Mouse (Mus musculus): Measurements from ENCODE around the gene Fmo2.

Gene Fmo2

DNA sequence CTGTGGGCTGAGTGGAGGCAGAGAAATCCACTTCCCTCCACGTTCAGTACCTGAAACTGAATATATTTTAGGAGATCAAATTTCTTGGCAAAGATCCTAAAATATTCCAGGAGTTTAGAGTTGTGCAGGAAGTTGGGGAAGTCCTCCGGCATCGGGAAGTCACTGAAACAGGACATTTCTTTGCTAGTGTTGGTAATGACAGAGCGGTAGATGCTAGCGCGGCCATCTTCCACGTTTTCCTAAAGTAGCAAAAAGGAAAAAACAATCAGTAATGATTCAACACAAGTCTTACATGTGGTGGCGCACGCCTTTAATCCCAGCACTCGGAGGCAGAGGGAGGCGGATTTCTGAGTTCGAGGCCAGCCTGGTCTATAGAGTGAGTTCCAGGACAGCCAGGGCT lies 9.9 kb downstream of the Fmo2 start:
- DNase-seq, result no peak

DNA sequence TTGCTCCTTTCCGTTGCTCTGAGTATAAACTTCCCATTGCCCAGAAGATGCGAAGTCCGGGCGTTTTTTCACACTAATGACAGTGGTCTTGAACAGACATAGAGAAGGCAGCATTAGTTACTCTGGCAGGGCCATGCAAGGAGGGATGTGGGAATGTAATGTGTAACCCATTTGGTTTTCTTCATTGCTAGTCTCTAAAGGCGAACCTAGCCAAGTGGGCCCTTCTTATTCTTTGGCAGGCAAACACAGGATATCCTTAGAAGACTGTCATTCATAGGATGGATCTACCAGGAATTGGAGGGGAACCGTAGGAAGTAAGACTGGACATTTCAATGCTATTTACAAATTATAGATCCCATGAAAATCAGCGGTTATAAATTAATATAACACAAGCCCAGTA lies 10.9 kb downstream of the Fmo2 start:
- no peak for DNase-seq

DNA sequence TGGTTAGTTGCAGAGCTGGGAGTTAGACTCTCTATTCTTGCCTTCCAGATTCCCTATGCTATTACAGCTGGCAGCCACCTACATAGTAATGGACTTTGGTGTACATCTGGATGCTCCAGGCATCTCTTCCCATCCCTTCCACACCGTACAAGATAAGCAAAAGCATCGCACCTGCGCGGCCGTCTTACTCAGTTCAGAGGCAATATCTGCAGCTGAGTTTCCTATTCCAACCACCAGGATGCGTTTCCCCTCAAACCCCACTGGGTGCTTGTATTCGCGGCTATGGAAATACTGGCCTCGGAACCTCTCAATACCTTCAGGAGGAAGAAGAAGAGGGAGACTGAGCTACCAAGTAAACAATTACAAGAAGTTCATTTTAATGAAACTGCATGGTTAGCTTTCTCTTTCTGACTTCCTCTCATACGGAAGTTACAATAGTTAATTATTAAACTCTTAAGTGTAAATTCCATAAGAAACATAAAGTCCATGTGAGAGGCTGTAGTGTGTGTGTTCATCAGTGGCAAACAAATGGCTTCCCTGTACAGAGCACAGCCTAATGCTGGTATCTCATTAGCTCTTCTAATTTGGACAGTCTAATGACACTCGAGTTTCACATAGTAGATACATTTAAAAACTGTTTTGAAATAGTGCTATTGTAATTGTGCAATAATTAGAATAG lies 12.2 kb downstream of the Fmo2 start:
- DNase-seq, result no peak

DNA sequence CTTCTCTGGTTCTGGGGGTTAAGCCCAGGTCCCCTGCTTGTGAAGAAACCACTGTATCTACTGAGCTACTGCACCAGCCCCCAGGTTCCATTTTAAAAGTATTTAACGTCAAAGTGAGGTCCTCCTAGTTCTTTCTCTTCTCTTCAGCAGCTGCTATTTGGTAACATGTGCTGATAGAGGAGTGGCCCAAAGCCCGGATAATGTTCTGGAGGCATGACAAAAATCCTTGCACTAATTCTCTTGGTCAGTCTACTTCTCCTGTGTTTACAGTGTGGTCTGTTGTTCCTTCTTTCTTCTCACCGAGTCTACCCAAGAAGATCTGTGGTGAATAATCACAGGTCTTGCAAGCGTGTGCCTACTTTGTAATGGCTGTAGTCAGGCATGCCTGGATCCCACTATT lies 15.8 kb downstream of the Fmo2 start:
- no peak for DNase-seq

DNA sequence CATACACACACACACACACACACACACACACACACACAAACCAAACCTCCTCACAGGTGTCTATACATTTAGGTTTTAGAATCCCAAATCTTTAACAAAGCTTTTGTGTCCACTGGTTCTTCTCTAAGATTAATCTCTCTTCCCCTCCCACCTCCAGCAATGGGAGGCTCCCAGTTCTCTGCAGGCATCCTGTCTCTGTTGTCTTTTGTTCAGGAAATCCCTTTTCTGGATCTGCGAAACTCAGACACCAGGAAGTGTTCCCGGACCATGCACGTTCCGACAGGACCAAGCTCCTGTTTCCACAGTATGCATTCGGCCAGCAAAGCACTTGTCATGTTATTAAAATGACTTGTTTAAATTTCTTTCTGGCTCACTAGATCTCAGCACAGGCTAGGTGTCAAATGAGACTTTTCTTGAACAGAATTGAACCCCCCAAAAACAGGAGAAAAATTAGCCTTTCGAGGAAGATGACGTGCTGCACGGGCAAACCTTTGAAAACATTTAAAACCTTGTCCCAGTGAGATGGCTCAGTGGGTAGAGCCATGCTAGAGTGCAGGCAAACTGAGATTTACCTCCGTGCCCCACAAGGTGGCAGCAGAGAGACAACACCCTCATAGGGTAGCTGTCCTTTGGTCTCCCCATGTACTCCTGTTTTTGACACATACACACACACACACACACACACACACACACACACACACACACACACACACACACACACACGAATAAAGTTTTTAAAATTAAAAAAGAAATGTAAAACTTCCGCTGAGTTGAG lies 18.7 kb downstream of the Fmo2 start:
- peak; percentile 74 for DNase-seq

DNA sequence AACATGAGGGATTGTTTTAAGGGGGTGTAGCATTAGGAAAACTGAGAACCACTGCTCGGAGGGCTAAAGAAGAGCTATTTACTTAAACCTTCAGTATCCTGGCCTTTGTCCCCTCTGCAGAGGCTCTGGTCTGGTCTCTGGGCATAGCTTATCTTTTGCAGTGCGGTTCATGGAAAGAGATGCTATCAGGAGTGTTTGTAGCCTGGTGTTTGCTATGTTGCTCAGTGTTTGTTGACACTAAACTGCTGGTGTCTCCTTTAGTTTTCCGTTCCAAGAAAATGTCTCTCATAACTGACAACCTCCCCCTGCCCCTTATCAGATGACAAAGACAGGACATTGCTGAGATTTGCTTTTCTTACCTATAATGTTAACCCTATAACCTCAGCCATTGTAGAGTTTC lies 23.4 kb downstream of the Fmo2 start:
- no peak for DNase-seq

DNA sequence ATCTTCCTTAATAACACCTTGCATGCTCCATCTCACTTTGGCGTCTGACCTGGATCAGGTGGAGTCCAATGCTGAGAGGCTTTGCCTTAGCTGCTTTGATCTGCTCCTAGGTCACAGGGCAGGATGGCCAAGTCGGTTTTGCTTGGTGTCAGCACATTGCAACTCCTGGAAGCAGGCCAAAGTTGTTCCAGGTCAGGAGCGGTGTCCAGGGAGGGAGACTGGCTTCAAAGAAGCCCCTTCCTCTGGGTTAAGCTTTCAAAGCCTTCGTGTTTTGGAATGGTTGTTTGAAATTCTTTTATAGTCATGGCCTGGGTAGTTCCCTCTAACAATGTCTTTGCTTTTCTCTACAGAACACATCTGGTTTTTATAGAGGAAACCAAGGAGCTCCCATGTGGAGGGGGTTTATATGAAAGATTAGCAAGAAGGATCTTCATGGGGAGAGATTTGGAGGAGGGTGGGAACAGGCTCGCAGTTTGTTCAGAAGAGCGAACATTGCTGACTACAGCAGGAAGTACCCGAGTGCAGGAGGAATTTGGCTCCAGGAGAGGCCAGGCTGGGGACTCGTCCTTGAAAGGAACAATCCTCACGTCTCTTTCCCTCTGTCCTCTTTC lies 26.7 kb downstream of the Fmo2 start:
- DNase-seq, result peak; percentile 64

DNA sequence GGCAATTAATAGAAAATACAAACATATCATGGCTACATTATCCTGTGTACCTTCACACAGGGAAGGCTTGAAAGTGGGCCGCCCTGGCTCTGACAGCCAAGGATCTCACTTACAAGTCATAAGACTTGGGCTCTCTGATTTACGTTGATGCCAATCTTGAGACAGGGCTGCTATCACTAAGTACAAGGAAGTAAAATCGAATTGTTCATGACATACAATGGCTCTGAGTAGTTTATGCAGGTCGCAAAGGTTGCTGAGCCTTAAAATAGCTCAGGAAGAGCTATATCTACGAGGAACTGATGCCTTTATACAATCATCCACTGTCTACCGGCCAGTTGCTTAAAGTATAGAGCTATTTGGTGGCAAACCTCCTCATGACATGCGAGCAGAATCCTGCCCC lies 27.5 kb downstream of the Fmo2 start:
- DNase-seq, result no peak

DNA sequence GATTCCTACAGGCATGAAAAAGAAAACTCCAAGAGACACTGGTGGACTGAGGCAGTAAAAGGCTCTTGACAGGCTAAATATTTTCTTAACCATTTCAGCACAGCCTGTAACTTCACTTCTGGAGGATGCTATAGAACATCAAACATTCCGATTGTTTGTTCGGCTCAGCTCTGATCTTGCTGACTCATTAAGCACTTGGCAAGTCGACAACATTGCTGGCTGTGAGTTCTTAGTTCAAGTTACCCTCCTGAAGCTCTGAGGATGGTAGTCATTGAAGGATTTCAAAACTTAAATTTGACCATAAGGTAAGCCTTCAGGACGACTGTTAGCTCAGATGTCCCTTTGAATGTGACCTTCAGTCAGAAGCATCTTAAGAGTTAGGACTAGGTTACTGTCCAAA lies 31.1 kb downstream of the Fmo2 start:
- DNase-seq, result no peak

DNA sequence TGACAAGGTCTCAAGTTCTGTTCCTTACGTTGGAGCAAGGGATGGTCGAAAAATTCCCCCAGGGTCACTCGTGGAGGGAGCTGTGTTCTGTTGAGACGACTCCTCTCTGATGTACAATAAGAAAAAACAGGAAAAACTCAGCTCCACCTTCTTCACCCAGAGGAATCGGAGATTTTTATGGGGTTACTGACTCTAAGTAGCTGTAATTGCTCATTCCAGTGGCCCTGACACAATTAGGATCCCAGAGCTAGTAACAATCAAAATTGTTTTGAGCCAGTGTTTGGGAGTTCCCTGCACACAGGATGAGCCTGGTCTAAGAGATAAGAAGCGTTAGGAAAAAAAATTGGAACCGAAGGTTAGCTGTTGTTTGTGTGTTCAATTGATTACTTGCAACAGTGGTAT lies 32.2 kb downstream of the Fmo2 start, which contains the start of gene Fmo1:
Gene Fmo1 (minus strand): TSS at position 331 of the 402 bp plus-strand sequence.
- no peak for DNase-seq

DNA sequence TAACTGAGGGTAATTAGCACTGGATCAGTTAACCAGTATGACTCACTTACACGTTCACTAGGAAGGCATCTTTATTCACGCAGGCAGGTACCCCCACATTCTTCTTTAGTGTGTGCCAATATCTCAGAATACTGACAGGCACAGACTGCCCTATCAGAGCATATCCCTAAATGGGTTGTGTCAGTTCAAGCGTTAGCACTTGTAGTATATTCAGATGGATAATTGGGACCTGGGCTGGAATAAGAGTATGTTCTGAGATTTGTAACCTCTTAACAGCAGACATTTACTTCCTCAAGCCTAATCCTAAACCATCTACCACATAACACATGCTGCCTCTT lies 33.1 kb downstream of the Fmo2 start:
- no peak for DNase-seq

DNA sequence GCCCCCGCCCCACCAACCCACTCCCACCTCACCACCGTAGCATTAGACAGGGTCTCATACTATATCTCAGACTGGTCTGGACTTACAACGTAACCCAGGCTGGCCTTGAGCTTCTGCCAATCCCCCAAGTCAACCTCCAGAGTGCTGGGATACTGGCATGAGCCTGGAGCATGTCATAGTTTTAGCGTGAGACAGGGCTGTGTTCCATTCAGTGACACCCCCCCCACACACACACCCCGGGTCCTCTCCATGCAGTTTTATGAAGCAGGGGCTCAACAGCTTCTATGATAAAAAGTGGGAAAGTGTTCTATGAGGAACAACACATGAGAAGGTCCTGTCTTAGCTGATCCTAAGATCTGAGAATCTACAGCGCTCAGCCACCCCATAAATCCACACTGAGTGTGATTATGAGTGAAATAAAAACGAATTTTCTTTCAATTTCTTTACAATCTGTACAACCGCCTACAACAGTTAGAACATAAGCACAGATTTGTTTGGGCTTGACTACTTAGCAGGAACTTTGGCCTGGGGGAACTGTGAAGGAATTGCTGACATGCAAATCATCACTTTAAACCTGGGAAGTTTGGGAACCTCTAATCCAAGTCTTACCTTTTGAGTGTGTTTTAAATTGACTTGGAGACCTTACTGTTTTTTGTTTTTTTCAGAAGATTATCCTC lies 33.6 kb downstream of the Fmo2 start:
- no peak for DNase-seq

DNA sequence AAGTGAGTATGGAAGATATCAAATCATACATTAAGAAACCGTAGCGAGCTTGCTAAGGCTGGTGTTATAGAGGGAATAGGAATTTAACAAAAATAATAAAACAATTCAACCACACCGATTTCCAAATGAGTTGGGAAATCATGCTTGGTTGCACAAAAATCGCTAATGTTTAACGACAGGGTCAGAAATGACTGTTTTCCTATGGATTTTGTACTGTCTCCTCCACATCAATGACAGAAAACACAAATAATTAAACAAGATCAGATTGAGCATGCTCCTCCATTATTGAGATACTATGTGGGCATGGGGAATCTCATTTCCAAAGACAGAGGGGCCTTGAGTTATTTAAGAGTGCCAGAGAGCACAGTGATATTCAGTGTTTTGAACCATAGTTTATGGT lies 34.2 kb downstream of the Fmo2 start:
- DNase-seq, result no peak

DNA sequence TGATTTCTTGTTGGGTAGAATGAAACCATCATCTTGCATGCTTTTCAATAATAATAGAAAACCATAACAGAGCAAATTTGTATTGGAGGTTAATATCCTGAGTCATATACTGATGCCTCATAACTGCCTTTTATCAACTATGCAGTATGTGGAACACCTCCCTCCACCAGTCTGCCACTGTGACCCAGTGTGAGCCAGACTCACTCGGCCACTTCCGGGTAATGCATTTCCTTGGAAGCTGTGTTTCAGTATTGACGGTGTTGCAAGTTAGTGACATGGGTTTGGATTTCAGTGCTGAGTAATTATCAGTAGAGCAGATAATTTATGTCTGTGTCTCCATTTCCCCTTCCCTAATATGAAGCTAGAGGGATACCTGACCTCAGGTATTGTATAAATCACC lies 34.9 kb downstream of the Fmo2 start:
- DNase-seq, result no peak

DNA sequence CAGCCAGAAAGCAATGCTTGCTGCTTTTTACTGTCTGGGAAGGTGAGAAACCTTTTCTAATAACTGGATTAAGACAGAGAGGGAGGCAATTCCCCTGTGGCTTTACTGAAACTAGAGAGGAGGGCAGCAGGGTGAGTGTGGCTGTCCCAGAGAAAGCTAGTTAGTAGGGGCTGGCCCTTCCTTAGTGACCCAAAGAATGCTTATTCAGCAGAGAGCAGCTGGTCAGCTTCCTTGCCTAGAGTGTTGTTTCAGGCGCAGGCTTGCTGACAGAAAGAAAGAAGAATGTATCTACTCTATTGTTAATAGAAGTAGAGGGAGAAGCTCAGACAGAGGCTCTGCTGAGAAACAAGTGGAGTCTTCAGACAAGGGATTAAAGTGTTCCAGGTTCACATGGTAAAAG lies 36.2 kb downstream of the Fmo2 start:
- peak; percentile 30 for DNase-seq

DNA sequence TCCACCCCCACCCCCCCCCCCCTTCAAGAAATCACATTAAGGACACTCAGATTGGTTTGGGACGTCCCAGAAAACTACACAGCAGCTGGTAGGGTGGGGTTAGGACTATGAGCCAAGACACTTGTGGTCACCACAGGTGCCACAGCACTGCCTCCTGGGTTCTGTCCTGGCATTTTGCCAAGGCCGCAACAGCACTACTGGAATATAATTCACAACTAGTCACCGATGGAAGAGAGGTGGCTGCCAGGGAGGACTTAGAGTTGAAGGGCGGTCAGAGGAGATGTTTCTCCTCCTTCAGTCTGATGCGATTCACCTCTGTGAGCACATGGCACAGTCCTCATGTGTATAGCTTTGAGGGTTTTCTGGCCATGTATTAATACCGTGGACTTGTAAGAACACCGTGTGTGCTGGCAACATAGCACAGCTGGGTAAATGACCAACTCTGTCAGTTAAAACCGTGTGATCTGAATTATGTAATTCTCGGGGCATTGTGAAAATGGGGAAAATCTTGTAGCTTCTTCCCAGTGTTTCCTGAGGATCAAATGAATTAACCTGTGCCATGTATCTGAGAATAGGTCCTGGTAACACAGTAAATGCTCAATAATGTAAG lies 38.4 kb downstream of the Fmo2 start:
- DNase-seq, result peak; percentile 58

DNA sequence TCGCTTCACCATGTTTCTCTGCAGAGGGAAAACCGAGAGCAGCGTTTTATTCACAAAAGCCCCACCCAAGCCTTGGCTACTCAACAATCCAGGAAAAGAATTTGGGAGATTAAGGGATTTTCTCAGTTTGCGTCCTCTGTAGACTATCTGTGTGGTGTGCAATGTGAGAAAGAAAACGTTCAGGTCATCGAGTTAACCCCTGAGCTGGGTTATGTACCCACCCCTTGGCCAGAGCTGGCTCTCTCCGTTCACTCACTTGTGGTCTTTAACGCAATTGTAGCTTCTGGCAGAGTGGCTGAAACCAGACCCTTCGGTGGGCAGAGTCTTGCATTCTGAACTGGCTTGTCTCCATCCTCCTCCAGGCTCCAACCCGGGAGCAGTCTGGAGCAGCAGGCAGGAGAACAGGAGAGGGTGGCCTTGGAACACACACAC lies 39.0 kb downstream of the Fmo2 start:
- no peak for DNase-seq

DNA sequence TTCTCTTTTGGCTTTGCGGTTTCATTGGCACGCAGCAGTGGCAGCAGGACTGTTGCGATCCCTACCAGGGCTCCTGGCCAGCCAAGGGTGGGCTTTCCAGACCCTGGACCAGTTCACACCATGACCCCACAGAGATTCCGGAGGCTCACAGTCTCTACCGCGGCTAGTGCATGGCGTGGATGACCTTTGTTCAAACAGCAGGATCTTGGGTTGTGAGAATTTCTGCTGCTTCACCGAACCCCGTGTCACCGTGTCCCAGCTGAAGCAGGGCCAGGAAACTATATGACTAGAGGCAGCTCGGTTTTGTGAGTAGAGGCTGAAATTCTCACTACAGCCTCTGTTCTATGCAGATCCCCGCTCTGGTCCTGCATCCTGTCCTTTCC lies 39.8 kb downstream of the Fmo2 start:
- DNase-seq, result peak; percentile 51

DNA sequence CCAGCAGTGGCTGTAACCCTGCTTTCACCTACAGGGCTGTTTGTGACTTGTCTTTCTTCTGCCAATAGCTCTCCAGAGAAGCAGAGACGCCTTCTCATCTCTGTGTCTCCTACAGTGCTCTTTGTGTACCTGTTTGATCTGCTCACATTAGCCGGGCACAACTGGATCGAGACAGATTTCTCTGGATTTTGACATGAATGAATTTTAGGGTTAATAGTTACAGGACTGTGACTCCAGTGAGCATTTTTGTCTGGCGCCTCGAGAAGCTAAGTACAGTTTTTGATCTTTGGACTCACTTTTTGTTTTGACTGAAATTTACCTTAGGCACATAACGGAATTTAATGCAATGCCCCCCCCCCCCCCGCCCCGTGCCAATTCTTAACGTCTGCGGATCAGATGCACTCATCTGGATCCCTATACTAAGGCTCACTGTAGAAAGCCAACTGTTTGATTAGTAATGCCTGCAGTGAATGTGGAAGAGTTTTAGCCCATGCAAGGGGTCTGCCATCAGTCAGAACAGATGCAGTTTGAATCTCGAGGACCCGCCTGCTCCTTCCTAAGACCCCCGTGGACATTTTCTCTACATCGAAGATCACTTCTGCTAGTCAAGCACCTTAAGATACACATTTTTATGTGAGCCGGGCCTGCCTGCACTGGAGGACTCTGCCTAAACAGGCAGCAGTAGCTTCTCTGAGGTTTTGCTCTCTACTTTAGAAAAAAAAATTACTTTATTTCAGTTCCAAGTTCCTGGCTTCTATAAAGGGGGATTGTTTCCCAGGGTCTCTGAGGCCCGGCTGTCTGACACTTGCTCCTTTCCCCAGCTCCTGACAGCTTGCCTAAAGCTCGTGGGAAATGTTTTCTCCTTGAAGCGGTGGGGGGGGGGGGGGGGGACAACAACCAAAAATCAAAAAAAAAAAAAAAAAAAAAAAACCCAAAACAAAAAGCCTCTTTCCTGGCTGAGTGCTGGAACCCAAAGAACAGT lies 40.5 kb downstream of the Fmo2 start:
- peak; percentile 75 for DNase-seq

DNA sequence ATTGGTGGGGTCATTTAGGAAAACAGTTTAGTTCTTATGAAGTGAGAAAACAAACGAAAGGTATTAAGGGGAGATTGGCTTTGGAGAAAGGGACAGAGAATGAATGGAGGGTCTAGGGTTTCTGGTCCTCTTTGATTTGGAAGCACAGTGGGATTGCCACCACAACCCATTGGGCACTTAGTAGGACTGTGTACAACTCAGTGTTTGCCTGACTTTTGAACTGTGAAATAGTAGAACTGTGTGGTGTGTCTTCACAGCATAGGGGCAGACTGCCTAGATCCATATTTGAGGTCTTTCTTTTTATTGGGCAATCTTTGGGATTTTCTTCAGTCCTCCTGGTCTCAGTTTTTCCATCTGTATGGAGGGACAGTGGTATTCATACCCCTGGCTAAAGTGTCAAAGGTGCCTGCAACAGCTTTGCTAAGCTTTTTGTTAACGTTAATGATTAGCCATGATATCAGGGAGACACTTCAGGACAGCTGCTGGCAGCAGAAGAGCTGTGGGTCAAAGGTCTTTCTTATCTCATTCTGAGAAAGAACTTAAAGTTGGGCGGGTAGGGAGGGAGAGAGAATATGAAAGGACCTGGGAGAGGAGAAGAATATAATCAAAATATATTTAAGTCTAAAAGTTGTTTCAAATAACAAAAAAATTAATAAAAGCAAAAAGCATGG lies 44.6 kb downstream of the Fmo2 start:
- peak; percentile 36 for DNase-seq

DNA sequence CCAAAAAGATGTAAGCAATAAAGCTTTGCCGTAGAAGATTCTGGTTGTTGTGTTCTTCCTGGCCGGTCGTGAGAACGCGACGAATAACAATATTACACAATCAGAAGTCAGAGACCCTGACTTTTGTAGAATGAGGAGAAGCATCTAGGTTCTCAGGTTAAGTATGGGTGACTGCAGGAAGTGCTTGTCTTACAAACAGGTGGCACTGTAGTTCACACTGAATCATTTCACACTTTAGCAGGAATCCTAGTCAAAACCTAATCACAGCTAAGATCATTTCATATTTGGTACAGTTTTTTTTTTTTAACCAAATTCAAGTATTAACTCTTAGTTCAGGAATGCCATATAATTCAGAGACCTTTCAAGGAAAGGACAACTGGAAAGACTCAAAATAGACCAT lies 51.0 kb downstream of the Fmo2 start:
- no peak for DNase-seq

Data from kidney, postnatal 14 days (tissue).